Mouse (Mus musculus): Measurements from ENCODE around the gene Pgap3. TPM values are rescaled to one million over a fixed set of nuclear protein-coding genes. Genes with fewer than 3 reads are reported as not detected.

The Pgap3 gene
- polyA plus RNA-seq, 1 experiment from 2014 or later: 8.0 TPM

GRCm38 (mm10) chr11:98357396-98358160 lies 42.7 kb downstream of the Pgap3 start:
- Histone ChIP-seq H3K4me3 (ENCODE audit: low read depth, low read length) (peak overlapping the region; percentile 85), H3K9ac (replicated peaks; ENCODE audit: low read depth) (peak overlapping the region; percentile 74; the same call in 1 of the 2 replicates), H3K36me3 (ENCODE audit: insufficient read depth, low read length) (no peaks in the 10 kb centered on the region), H3K4me1 (ENCODE audit: insufficient read depth, low read depth, low read length) (peaks cover 39% of the 10 kb centered on the region), H3K4me2 (replicated peaks; ENCODE audit: low read depth, low read length) (peak overlapping the region; percentile 59), H3K27me3 (replicated peaks; ENCODE audit: insufficient read depth, low read length) (no peaks in the 10 kb centered on the region), H3K27ac (ENCODE audit: low read length) (peak overlapping the region; percentile 97), H3K9me3 (ENCODE audit: low read length) (no peaks in the 10 kb centered on the region)
- WGBS: 3% methylated on average over 13 of the region's 13 CpGs
- DNase-seq (ENCODE audit: low spot score) (peak; percentile 78), ATAC-seq (peak; percentile 57)
- TF ChIP-seq EP300 (IDR thresholded peaks at IDR 0.05) (peak; percentile 75), CTCF (IDR thresholded peaks at IDR 0.05) (no peak)

DNA sequence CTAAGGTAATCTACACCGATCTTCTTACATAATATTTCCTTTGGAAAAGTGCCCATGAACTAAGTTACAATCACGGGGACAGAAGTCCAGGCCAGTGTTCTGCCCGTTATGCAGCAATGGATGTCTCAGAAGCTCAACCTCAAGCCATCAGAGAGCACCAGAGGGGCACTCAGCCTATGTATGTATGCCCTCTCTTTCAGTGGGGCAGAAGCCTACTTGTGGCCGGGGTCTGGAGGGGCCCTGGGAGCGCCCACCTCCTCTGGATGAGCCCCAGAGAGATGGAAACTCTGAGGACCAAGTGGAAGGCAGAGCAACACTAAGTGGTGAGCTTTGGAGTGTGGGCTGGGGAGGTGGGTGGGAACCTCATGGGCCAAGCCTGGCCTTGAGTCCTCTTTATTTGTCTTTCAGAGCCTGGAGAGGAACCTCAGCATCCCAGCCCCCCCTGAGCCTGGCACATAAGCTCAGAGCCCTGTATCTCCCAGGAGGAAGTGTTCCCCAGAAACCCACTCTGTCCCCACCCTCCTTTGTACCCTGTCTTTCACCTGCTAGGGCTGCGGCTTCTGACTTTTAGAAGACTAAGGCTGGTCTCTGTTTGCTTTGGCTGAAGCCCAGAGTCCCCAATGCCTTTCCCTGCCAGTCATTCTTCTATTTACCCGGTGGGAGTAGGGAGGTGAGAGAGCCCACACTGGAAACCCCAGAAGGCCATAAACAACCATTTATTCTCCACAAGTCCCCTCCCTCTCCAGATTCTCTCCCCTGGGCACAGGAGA lies 43.5 kb downstream of the Pgap3 start:
- H3K4me2 ChIP-seq (replicated peaks; ENCODE audit: low read depth, low read length): peak overlapping the region; percentile 59
- no peaks in the 10 kb centered on the region for H3K27me3 ChIP-seq (replicated peaks; ENCODE audit: insufficient read depth, low read length)
- peak overlapping the region; percentile 97 for H3K27ac ChIP-seq (ENCODE audit: low read length)
- H3K9ac ChIP-seq (replicated peaks; ENCODE audit: low read depth): no peak overlapping the region
- H3K36me3 ChIP-seq (ENCODE audit: insufficient read depth, low read length): no peaks in the 10 kb centered on the region
- peaks cover 32% of the 10 kb centered on the region for H3K4me1 ChIP-seq (ENCODE audit: insufficient read depth, low read depth, low read length)
- 33% methylated on average over 7 of the region's 7 CpGs for WGBS
- ATAC-seq: no peak
- no peak overlapping the region for H3K4me3 ChIP-seq (ENCODE audit: low read depth, low read length)
- TF ChIP-seq CTCF (IDR thresholded peaks at IDR 0.05) (no peak), EP300 (IDR thresholded peaks at IDR 0.05) (no peak)
- peak; percentile 46 for DNase-seq (ENCODE audit: low spot score)
- H3K9me3 ChIP-seq (ENCODE audit: low read length): no peaks in the 10 kb centered on the region

GRCm38 (mm10) chr11:98355732-98356299 lies 44.5 kb downstream of the Pgap3 start:
- Histone ChIP-seq H3K27ac (ENCODE audit: low read length) (no peak overlapping the region), H3K36me3 (ENCODE audit: insufficient read depth, low read length) (no peaks in the 10 kb centered on the region), H3K9ac (replicated peaks; ENCODE audit: low read depth) (no peak overlapping the region), H3K9me3 (ENCODE audit: low read length) (no peaks in the 10 kb centered on the region), H3K27me3 (replicated peaks; ENCODE audit: insufficient read depth, low read length) (no peaks in the 10 kb centered on the region), H3K4me1 (ENCODE audit: insufficient read depth, low read depth, low read length) (peaks cover 23% of the 10 kb centered on the region), H3K4me2 (replicated peaks; ENCODE audit: low read depth, low read length) (no peak overlapping the region), H3K4me3 (ENCODE audit: low read depth, low read length) (no peak overlapping the region)
- 11% methylated on average over 6 of the region's 6 CpGs for WGBS
- DNase-seq (ENCODE audit: low spot score): peak; percentile 75
- TF ChIP-seq CTCF (IDR thresholded peaks at IDR 0.05) (peak; percentile 87), EP300 (IDR thresholded peaks at IDR 0.05) (no peak)
- no peak for ATAC-seq

DNA sequence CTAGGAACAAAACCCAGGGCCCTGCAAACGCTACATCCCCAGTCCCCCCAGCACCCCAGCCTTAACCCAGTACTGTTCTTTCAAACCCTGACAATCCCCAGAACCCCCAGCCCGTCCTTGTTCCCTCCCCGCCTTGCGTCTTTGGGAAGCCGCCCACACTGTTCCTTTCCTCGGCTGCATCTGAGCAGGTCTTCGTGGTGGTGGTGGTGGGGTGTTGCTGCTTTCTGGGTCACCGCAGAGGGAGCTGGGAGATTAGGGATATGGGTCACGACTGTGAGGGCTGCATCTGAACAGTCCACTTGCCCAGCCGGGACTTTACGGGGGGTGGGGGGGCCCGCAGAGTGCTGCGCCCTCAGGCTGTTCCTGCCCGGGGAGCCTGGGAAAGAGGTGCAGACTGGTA lies 45.8 kb downstream of the Pgap3 start:
- H3K9me3 ChIP-seq (ENCODE audit: low read length): no peaks in the 10 kb centered on the region
- H3K36me3 ChIP-seq (ENCODE audit: insufficient read depth, low read length): no peaks in the 10 kb centered on the region
- TF ChIP-seq CTCF (IDR thresholded peaks at IDR 0.05): no peak
- TF ChIP-seq EP300 (IDR thresholded peaks at IDR 0.05): no peak
- peaks cover 5% of the 10 kb centered on the region; the same call in 1 of the 2 replicates for H3K27me3 ChIP-seq (replicated peaks; ENCODE audit: insufficient read depth, low read length)
- H3K4me2 ChIP-seq (replicated peaks; ENCODE audit: low read depth, low read length): no peak overlapping the region
- WGBS: 71% methylated on average over 14 of the region's 14 CpGs
- H3K9ac ChIP-seq (replicated peaks; ENCODE audit: low read depth): no peak overlapping the region
- H3K4me1 ChIP-seq (ENCODE audit: insufficient read depth, low read depth, low read length): peaks cover 18% of the 10 kb centered on the region
- ATAC-seq (no peak), DNase-seq (ENCODE audit: low spot score) (no peak)
- no peak overlapping the region for H3K27ac ChIP-seq (ENCODE audit: low read length)
- H3K4me3 ChIP-seq (ENCODE audit: low read depth, low read length): no peak overlapping the region

DNA sequence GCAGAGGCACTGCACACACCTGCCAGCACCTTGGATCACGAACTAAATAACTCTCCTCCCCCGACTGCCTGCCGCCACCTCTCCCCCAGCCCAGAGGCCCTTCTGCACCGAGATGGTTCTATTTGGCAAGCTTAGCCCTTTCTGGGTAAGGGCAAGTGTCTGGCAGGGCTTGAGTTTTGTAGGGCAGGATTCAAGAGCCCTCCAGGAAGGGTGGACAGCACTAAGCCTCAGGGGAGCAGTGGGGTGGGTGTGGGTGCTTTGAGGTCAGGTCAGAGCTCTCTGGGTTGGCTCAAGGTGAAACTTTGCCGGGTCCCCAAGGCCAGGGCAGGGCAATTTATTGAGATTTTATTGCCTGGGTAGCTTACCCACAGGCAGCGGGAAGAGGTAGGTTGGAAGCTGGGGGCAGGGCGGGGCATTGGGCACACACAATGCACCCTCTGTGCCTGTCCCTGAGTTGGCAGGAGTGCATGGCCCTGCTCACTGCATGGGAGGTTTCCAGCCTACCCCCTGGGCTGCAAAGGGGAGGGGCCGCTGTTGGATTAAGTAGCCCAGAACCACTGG lies 46.6 kb downstream of the Pgap3 start:
- TF ChIP-seq CTCF (IDR thresholded peaks at IDR 0.05): no peak
- no peak for TF ChIP-seq EP300 (IDR thresholded peaks at IDR 0.05)
- no peaks in the 10 kb centered on the region for H3K9me3 ChIP-seq (ENCODE audit: low read length)
- peaks cover 12% of the 10 kb centered on the region for H3K4me1 ChIP-seq (ENCODE audit: insufficient read depth, low read depth, low read length)
- WGBS: 22% methylated on average over 8 of the region's 8 CpGs
- H3K36me3 ChIP-seq (ENCODE audit: insufficient read depth, low read length): no peaks in the 10 kb centered on the region
- H3K4me3 ChIP-seq (ENCODE audit: low read depth, low read length): no peak overlapping the region
- no peak overlapping the region for H3K4me2 ChIP-seq (replicated peaks; ENCODE audit: low read depth, low read length)
- no peak overlapping the region for H3K9ac ChIP-seq (replicated peaks; ENCODE audit: low read depth)
- H3K27ac ChIP-seq (ENCODE audit: low read length): no peak overlapping the region
- ATAC-seq (peak; percentile 22), DNase-seq (ENCODE audit: low spot score) (peak; percentile 73)
- H3K27me3 ChIP-seq (replicated peaks; ENCODE audit: insufficient read depth, low read length): peaks cover 8% of the 10 kb centered on the region; the same call in 1 of the 2 replicates
